Mouse (Mus musculus) myocyte (in vitro differentiated cells): ENCODE results near the gene Trmo.

ENCODE experiments used
- MYOG ChIP-seq, 3 experiments: IDR thresholded peaks; one replicate each; pipeline ENCODE4 v1.6.1; 2011; ENCODE audit warnings: control low read depth in 2 of 3, low read depth in 2 of 3, mild to moderate bottlenecking in 2 of 3; ENCODE audit not compliant: insufficient read length in 2 of 3, control insufficient read depth in 1 of 3, insufficient read depth in 1 of 3
- POLR2A ChIP-seq: IDR thresholded peaks from one replicate; pipeline ENCODE4 v1.6.1; 2011; ENCODE audit warnings: low read depth, mild to moderate bottlenecking, control low read depth, moderate library complexity; ENCODE audit not compliant: insufficient read length
- USF1 ChIP-seq: IDR thresholded peaks from one replicate; pipeline ENCODE4 v1.6.1; 2011; ENCODE audit warnings: low read depth, mild to moderate bottlenecking, control low read depth, moderate library complexity

GRCm38 (mm10) chr4:46347580-46348515 is 41.4 kb downstream of the Trmo start:
- TF ChIP-seq POLR2A (no peak), MYOG (IDR thresholded peaks at IDR 0.05; ENCODE audit: control insufficient read depth in 1 of 3, insufficient read depth in 1 of 3, insufficient read length in 2 of 3, low read depth in 2 of 3) (no peak), USF1 (no peak)
